Mouse (Mus musculus) CH12.LX (cell line): ENCODE results near the gene Abca7. TPM values are rescaled to one million over a fixed set of nuclear protein-coding genes. Genes with fewer than 3 reads are reported as not detected.

Experiments used
- DNase-seq: peaks from one replicate; pipeline ENCODE4 v3.0.0-alpha.2; 2013; ENCODE audit errors: extremely low read depth
- H3K27ac ChIP-seq: 2 replicates; pipeline ENCODE4 v1.5.1; 2012; ENCODE audit warnings: low read depth, mild to moderate bottlenecking, control low read depth, moderate library complexity; ENCODE audit not compliant: insufficient read depth
- H3K27me3 ChIP-seq: replicated peaks from 2 replicates; pipeline ENCODE3; 2012; ENCODE audit warnings: inconsistent platforms
- H3K36me3 ChIP-seq, 2 experiments: replicated peaks in 1 of 2; 2 replicates each; pipeline versions ENCODE3 to v1.6.1; 2012; ENCODE audit warnings: inconsistent platforms in 1 of 2, low read length in 1 of 2, mild to moderate bottlenecking in 1 of 2, mixed read lengths in 1 of 2, moderate library complexity in 1 of 2; ENCODE audit not compliant: control insufficient read depth in 1 of 2, insufficient read depth in 1 of 2
- H3K4me1 ChIP-seq, 2 experiments: 2 replicates each; pipeline ENCODE4 v1.6.1; 2012; ENCODE audit warnings: inconsistent platforms in 1 of 2, moderate library complexity in 1 of 2; ENCODE audit not compliant: insufficient read depth in 2 of 2, control insufficient read depth in 1 of 2
- H3K4me2 ChIP-seq: 2 replicates; pipeline ENCODE4 v1.6.1; 2012; ENCODE audit warnings: low read depth, mild to moderate bottlenecking, control low read depth; ENCODE audit not compliant: poor library complexity, insufficient read depth, severe bottlenecking
- H3K4me3 ChIP-seq, 3 experiments: fragments of 150-350 bp in 1 of 3; sonication (generic) in 1 of 3; replicated peaks in 1 of 3; 2 replicates each; pipeline versions ENCODE3 to v1.5.1; 2011 to 2012; ENCODE audit warnings: low read depth in 2 of 3, low read length in 2 of 3, mild to moderate bottlenecking in 2 of 3, moderate library complexity in 2 of 3, control low read depth in 1 of 3, improper control_type of control experiment in 1 of 3, inconsistent platforms in 1 of 3, mixed read lengths in 1 of 3; ENCODE audit not compliant: poor library complexity in 1 of 3
- H3K79me2 ChIP-seq: replicated peaks from 2 replicates; pipeline ENCODE4 v1.6.1; 2012; ENCODE audit warnings: mild to moderate bottlenecking, moderate library complexity; ENCODE audit not compliant: control insufficient read depth, poor library complexity, insufficient read depth, severe bottlenecking; ENCODE audit errors: extremely low read depth
- H3K9ac ChIP-seq: 2 replicates; pipeline ENCODE4 v1.6.1; 2012; ENCODE audit warnings: low read depth, mild to moderate bottlenecking, control low read depth, moderate library complexity; ENCODE audit not compliant: insufficient read depth
- H3K9me3 ChIP-seq: replicated peaks from 2 replicates; pipeline ENCODE3; 2012; ENCODE audit warnings: low read length, inconsistent platforms, mixed read lengths
- BHLHE40 ChIP-seq: IDR thresholded peaks from 2 replicates; pipeline ENCODE4 v1.6.1; 2011; ENCODE audit warnings: mild to moderate bottlenecking, low read depth, low read length, improper control_type of control experiment
- CHD1 ChIP-seq: IDR thresholded peaks from 2 replicates; pipeline ENCODE4 v1.6.1; 2012; ENCODE audit warnings: low read depth, low read length, improper control_type of control experiment, inconsistent platforms
- CHD2 ChIP-seq: IDR thresholded peaks from 2 replicates; pipeline ENCODE4 v1.6.1; 2011; ENCODE audit warnings: low read length, improper control_type of control experiment
- CTCF ChIP-seq, 2 experiments: IDR thresholded peaks in 1 of 2; conservative IDR thresholded peaks in 1 of 2; 2 replicates each; pipeline ENCODE4 v1.5.1; 2011 to 2012; ENCODE audit warnings: low read depth in 2 of 2, low read length in 2 of 2, improper control_type of control experiment in 1 of 2, inconsistent platforms in 1 of 2, mild to moderate bottlenecking in 1 of 2, moderate library complexity in 1 of 2
- EP300 ChIP-seq: IDR thresholded peaks from 2 replicates; pipeline ENCODE4 v1.6.1; 2011; ENCODE audit warnings: low read length, improper control_type of control experiment
- GABPA ChIP-seq: IDR thresholded peaks from 2 replicates; pipeline ENCODE4 v1.6.1; 2012; ENCODE audit warnings: low read depth, low read length, improper control_type of control experiment, inconsistent platforms; ENCODE audit not compliant: insufficient replicate concordance
- HCFC1 ChIP-seq: IDR thresholded peaks from 2 replicates; pipeline ENCODE4 v1.6.1; 2012; ENCODE audit warnings: low read depth, mild to moderate bottlenecking, inconsistent platforms, low read length, improper control_type of control experiment
- JUND ChIP-seq: conservative IDR thresholded peaks from 2 replicates; pipeline ENCODE4 v1.6.1; 2011; ENCODE audit warnings: low read depth, low read length, improper control_type of control experiment
- MAX ChIP-seq: IDR thresholded peaks from 2 replicates; pipeline ENCODE4 v1.6.1; 2011; ENCODE audit warnings: low read length, improper control_type of control experiment
- NRF1 ChIP-seq: IDR thresholded peaks from 2 replicates; pipeline ENCODE4 v1.6.1; 2014; ENCODE audit warnings: low read depth, mild to moderate bottlenecking, inconsistent platforms, low read length, improper control_type of control experiment, moderate library complexity
- POLR2A ChIP-seq: IDR thresholded peaks from 2 replicates; pipeline ENCODE4 v1.6.1; 2011; ENCODE audit warnings: low read depth, mild to moderate bottlenecking, improper control_type of control experiment, low read length
- POLR2AphosphoS2 ChIP-seq: IDR thresholded peaks from 2 replicates; pipeline ENCODE4 v1.6.1; 2011; ENCODE audit warnings: low read depth, low read length, improper control_type of control experiment
- RAD21 ChIP-seq: IDR thresholded peaks from 2 replicates; pipeline ENCODE4 v1.6.1; 2011; ENCODE audit warnings: low read depth, mild to moderate bottlenecking, low read length, improper control_type of control experiment, moderate library complexity
- TCF12 ChIP-seq: IDR thresholded peaks from 2 replicates; pipeline ENCODE4 v1.6.1; 2014; ENCODE audit warnings: low read depth, mild to moderate bottlenecking, inconsistent platforms, low read length, improper control_type of control experiment
- ZC3H11A ChIP-seq: IDR thresholded peaks from 2 replicates; pipeline ENCODE4 v1.6.1; 2012; ENCODE audit warnings: low read depth, mild to moderate bottlenecking, inconsistent platforms, low read length, improper control_type of control experiment
- ZNF384 ChIP-seq: IDR thresholded peaks from 2 replicates; pipeline ENCODE4 v1.6.1; 2012; ENCODE audit warnings: low read depth, low read length, improper control_type of control experiment, inconsistent platforms
- dilution Hi-C: fragments of 300-500 bp; cut with MboI; formaldehyde crosslinking; loops from 2 replicates; pipeline ENCODE4 v1.14.3; 2020; ENCODE audit warnings: low sequenced_read_pairs; ENCODE audit not compliant: extremely low pct_unique_long_range_greater_than_20kb, extremely low pct_ligation_motif_present
- in situ Hi-C: fragments of 300-500 bp; cut with MboI; formaldehyde crosslinking; loops from 3 replicates; pipeline ENCODE4 v1.14.3; 2019; ENCODE audit warnings: low sequenced_read_pairs, low pct_ligation_motif_present, low pct_unique_long_range_greater_than_20kb, mixed read lengths
- polyA plus RNA-seq: library from polyadenylated mRNA; unstranded; fragments of >175 nt; gene quantifications from 2 replicates; pipeline ENCODE4 v1.2.1, GENCODE M21; 2012; ENCODE audit warnings: low read depth; ENCODE audit not compliant: insufficient read length
- total RNA-seq, 2 experiments: library from RNA; depleted of rRNA; stranded (reverse); fragments of 300-350 nt in 1 of 2; fragments of >200 nt in 1 of 2; gene quantifications; 2 replicates each; pipeline ENCODE4 v1.2.3; 2012 to 2014

The Abca7 gene
- total and polyA plus RNA-seq, 3 experiments, result 2.3 to 7.0 (median 6.1) TPM

DNA sequence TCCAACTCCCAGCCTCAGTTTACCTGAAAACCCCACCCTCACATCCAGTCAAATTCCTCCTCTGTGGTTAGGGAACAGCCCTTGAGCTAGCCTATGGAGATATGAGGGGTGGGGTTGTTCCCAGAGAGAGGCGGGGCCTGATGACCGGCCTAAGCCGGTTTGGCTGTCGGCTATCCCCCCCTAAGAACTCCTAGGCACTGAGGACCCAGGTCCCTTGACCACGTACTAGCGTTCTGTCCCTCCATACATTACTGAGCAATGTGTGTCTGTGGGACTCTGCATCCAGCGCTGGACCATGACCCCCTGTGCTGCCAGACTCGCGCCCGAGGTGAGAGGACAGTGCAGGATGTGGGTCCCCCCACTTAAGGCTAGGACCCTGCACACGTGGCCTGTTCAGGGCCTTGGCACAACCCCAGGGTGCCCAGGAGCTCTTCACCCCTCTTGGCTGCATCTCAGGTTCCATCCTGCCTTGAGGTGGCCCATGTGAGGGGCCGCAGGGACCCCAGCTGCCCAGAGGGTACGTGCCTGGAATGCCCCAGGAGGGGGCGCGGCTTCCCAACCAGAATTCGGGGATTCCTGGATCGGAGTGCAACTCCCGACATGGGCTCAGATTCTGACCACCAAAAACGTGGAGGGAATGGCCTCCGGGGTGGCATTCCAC is 23.3 kb downstream of the Abca7 start:
- H3K4me2 ChIP-seq, result no peak overlapping the region
- H3K4me3 ChIP-seq, result no peak overlapping the region
- DNase-seq, result no peak
- dilution Hi-C loops (no loop called here), in situ Hi-C loops (no loop called here)
- no peaks in the 10 kb centered on the region for H3K9me3 ChIP-seq
- no peaks in the 10 kb centered on the region for H3K27me3 ChIP-seq
- no peak overlapping the region for H3K27ac ChIP-seq
- TF ChIP-seq RAD21, result no peak
- H3K79me2 ChIP-seq, result peaks cover 8% of the 10 kb centered on the region
- H3K36me3 ChIP-seq, result peaks cover 30 to 64% of the 10 kb centered on the region in 2 experiments
- H3K4me1 ChIP-seq, result peaks cover 24 to 50% of the 10 kb centered on the region in 2 experiments
- H3K9ac ChIP-seq, result no peak overlapping the region

DNA sequence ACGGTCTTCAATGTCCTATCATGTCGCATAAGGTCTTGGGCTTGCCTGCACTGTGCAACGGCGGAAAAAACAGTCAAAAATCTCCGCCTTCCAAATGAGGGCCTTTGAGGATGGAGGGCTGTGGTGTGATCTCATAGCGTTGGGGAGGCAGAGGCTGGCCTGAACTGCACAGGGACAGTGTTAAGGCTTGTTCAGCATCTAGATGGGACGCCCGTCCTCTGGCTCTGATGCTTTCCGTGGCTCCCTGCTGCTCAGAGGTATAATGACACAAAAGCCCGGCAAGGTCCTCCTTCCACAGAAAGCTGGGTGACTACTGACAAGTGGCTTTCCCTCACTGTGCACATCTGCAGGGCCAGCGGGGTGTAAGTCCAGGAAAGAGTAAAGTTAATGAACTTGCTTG is 23.9 kb downstream of the Abca7 start:
- Histone ChIP-seq H3K4me1 (peaks cover 27 to 51% of the 10 kb centered on the region in 2 experiments), H3K4me2 (no peak overlapping the region), H3K79me2 (peaks cover 8% of the 10 kb centered on the region), H3K27ac (no peak overlapping the region), H3K36me3 (peaks cover 31 to 61% of the 10 kb centered on the region in 2 experiments), H3K9me3 (no peaks in the 10 kb centered on the region), H3K27me3 (no peaks in the 10 kb centered on the region), H3K9ac (no peak overlapping the region)
- dilution Hi-C loops, result no loop called here
- TF ChIP-seq EP300, result no peak
- TF ChIP-seq NRF1, result no peak
- no peak for TF ChIP-seq CHD2
- no peak for TF ChIP-seq JUND
- no peak for TF ChIP-seq MAX
- no peak for TF ChIP-seq POLR2AphosphoS2
- no peak for TF ChIP-seq ZC3H11A
- TF ChIP-seq CHD1, result no peak
- no peak for TF ChIP-seq BHLHE40
- no peak for TF ChIP-seq GABPA
- TF ChIP-seq ZNF384, result no peak
- no peak for TF ChIP-seq CTCF (conservative IDR thresholded peaks at IDR 0.05 in 1 of 2, IDR thresholded peaks at IDR 0.05 in 1 of 2; ENCODE audit: low read depth in 2 of 2, low read length in 2 of 2)
- TF ChIP-seq POLR2A, result no peak
- no peak for TF ChIP-seq TCF12
- TF ChIP-seq HCFC1, result no peak
- TF ChIP-seq, all 38 proteins: peak for 0
- no peak overlapping the region for H3K4me3 ChIP-seq
- in situ Hi-C loops, result no loop called here
- DNase-seq, result no peak
